Mouse (Mus musculus) embryonic facial prominence, embryonic 10.5 days (tissue): ENCODE measurements around the gene Dph3. TPM values are rescaled to one million over a fixed set of nuclear protein-coding genes. Genes with fewer than 3 reads are reported as not detected.
A peak's percentile ranks its signal among the peaks of the same experiment; 100 is the strongest.

Experiments used
- DNase-seq: peaks from one replicate; pipeline ENCODE4 v3.0.0-alpha.2; 2017; ENCODE audit warnings: low spot score
- H3K27ac ChIP-seq: fragments of 300-500 bp; sonication (generic); replicated peaks from 2 replicates; pipeline ENCODE4 v1.5.1; 2016; ENCODE audit warnings: mild to moderate bottlenecking
- H3K27me3 ChIP-seq: fragments of 300-500 bp; sonication (generic); replicated peaks from 2 replicates; pipeline ENCODE4 v1.6.1; 2016; ENCODE audit warnings: low read depth, mild to moderate bottlenecking; ENCODE audit not compliant: poor library complexity, severe bottlenecking
- H3K36me3 ChIP-seq: fragments of 300-500 bp; sonication (generic); replicated peaks from 2 replicates; pipeline ENCODE4 v1.6.1; 2016; ENCODE audit warnings: mild to moderate bottlenecking, moderate library complexity
- H3K4me1 ChIP-seq: fragments of 300-500 bp; sonication (generic); 2 replicates; pipeline ENCODE4 v1.6.1; 2016
- H3K4me3 ChIP-seq: fragments of 300-500 bp; sonication (generic); 2 replicates; pipeline ENCODE4 v1.5.1; 2016; ENCODE audit warnings: mild to moderate bottlenecking, moderate library complexity
- H3K9me3 ChIP-seq: fragments of 300-500 bp; sonication (generic); 2 replicates; pipeline ENCODE4 v1.6.1; 2016; ENCODE audit warnings: mild to moderate bottlenecking
- WGBS: fragments of 180-500 bp; shearing (Covaris S2); methylation state at CpG from one replicate; pipeline ENCODE4 v1.1.7; 2016; 5-methylcytosine and 5-hydroxymethylcytosine counted together
- polyA plus RNA-seq: library from polyadenylated mRNA; unstranded; fragments of >200 nt; fragmentation: Nextera tagmentation; extraction: Ambion mirVana; gene quantifications from 2 replicates; pipeline ENCODE4 v1.2.1, GENCODE M21; 2016

The Dph3 gene
- polyA plus RNA-seq, 1 experiment from 2014 or later, result 98.8 TPM

GRCm38 (mm10) chr14:32081026-32081425, 4.5 kb downstream of the Dph3 start:
- H3K27me3 ChIP-seq, result no peaks in the 10 kb centered on the region
- peaks cover 30% of the 10 kb centered on the region for H3K36me3 ChIP-seq
- 89% methylated on average over 10 of the region's 10 CpGs for WGBS
- no peak for DNase-seq
- no peak overlapping the region for H3K4me3 ChIP-seq
- peaks cover 12% of the 10 kb centered on the region for H3K4me1 ChIP-seq
- H3K27ac ChIP-seq, result no peak overlapping the region
- no peaks in the 10 kb centered on the region for H3K9me3 ChIP-seq

GRCm38 (mm10) chr14:32076896-32077575, 8.5 kb downstream of the Dph3 start:
- Histone ChIP-seq H3K4me3 (no peak overlapping the region), H3K9me3 (no peaks in the 10 kb centered on the region), H3K36me3 (peaks cover 19% of the 10 kb centered on the region), H3K4me1 (peaks cover 15% of the 10 kb centered on the region), H3K27me3 (no peaks in the 10 kb centered on the region), H3K27ac (no peak overlapping the region)
- WGBS, result 46% methylated on average over 8 of the region's 8 CpGs
- peak; percentile 80 for DNase-seq

GRCm38 (mm10) chr14:32073901-32074300, 11.6 kb downstream of the Dph3 start:
- H3K27me3 ChIP-seq, result no peaks in the 10 kb centered on the region
- H3K27ac ChIP-seq, result peak overlapping the region; percentile 24; the same call in 1 of the 2 replicates
- 56% methylated on average over 7 of the region's 7 CpGs for WGBS
- no peak for DNase-seq
- H3K4me3 ChIP-seq, result no peak overlapping the region
- no peaks in the 10 kb centered on the region for H3K9me3 ChIP-seq
- H3K36me3 ChIP-seq, result no peaks in the 10 kb centered on the region; the same call in 1 of the 2 replicates
- peaks cover 15% of the 10 kb centered on the region for H3K4me1 ChIP-seq

GRCm38 (mm10) chr14:32073211-32073685, 12.3 kb downstream of the Dph3 start:
- Histone ChIP-seq H3K4me1 (peaks cover 15% of the 10 kb centered on the region), H3K36me3 (no peaks in the 10 kb centered on the region; the same call in 1 of the 2 replicates), H3K27ac (0 out of 2 replicates have a peak overlapping the region, but pooled peaks have one; percentile 24), H3K4me3 (no peak overlapping the region), H3K9me3 (no peaks in the 10 kb centered on the region), H3K27me3 (no peaks in the 10 kb centered on the region)
- no peak for DNase-seq
- WGBS, result 60% methylated on average over 8 of the region's 8 CpGs

- H3K36me3 ChIP-seq, result no peaks in the 10 kb centered on the region
- no peak overlapping the region for H3K27ac ChIP-seq
- no peak for DNase-seq
- H3K9me3 ChIP-seq, result no peaks in the 10 kb centered on the region
- H3K27me3 ChIP-seq, result no peaks in the 10 kb centered on the region
- H3K4me1 ChIP-seq, result peaks cover 15% of the 10 kb centered on the region
- no peak overlapping the region for H3K4me3 ChIP-seq
These were observed 12.7 kb downstream of the Dph3 start for GRCm38 (mm10) chr14:32072807-32073206.

GRCm38 (mm10) chr14:32061398-32061797, 24.1 kb downstream of the Dph3 start:
- Histone ChIP-seq H3K9me3 (peaks cover 8% of the 10 kb centered on the region; the same call in 1 of the 2 replicates), H3K4me3 (no peak overlapping the region), H3K4me1 (no peaks in the 10 kb centered on the region; the same call in 1 of the 2 replicates), H3K27me3 (no peaks in the 10 kb centered on the region), H3K27ac (no peak overlapping the region), H3K36me3 (no peaks in the 10 kb centered on the region)
- no peak for DNase-seq
- WGBS, result 88% methylated on average over 4 of the region's 4 CpGs

- WGBS, result 86% methylated on average over 4 of the region's 4 CpGs
- Histone ChIP-seq H3K27me3 (no peaks in the 10 kb centered on the region), H3K9me3 (no peaks in the 10 kb centered on the region), H3K4me1 (peaks cover 22% of the 10 kb centered on the region), H3K36me3 (no peaks in the 10 kb centered on the region), H3K4me3 (no peak overlapping the region), H3K27ac (no peak overlapping the region)
- no peak for DNase-seq
These were observed 27.9 kb downstream of the Dph3 start for GRCm38 (mm10) chr14:32057664-32058063.

GRCm38 (mm10) chr14:32056675-32057074, 28.9 kb downstream of the Dph3 start:
- Histone ChIP-seq H3K36me3 (no peaks in the 10 kb centered on the region), H3K4me1 (peaks cover 22% of the 10 kb centered on the region), H3K9me3 (no peaks in the 10 kb centered on the region), H3K27me3 (no peaks in the 10 kb centered on the region), H3K27ac (no peak overlapping the region), H3K4me3 (no peak overlapping the region)
- 91% methylated on average over 2 of the region's 2 CpGs for WGBS
- DNase-seq, result no peak

- Histone ChIP-seq H3K4me1 (peaks cover 22% of the 10 kb centered on the region), H3K27me3 (no peaks in the 10 kb centered on the region), H3K36me3 (no peaks in the 10 kb centered on the region), H3K4me3 (no peak overlapping the region), H3K9me3 (no peaks in the 10 kb centered on the region), H3K27ac (no peak overlapping the region; the same call in 1 of the 2 replicates)
- 71% methylated on average over 8 of the region's 8 CpGs for WGBS
- DNase-seq, result no peak
These were observed 29.7 kb downstream of the Dph3 start for GRCm38 (mm10) chr14:32055781-32056180.

GRCm38 (mm10) chr14:32054788-32055187, 30.7 kb downstream of the Dph3 start:
- Histone ChIP-seq H3K4me1 (peaks cover 22% of the 10 kb centered on the region), H3K4me3 (no peak overlapping the region), H3K36me3 (no peaks in the 10 kb centered on the region), H3K9me3 (no peaks in the 10 kb centered on the region), H3K27ac (no peak overlapping the region), H3K27me3 (no peaks in the 10 kb centered on the region)
- no peak for DNase-seq
- WGBS, result 67% methylated on average over 10 of the region's 10 CpGs

GRCm38 (mm10) chr14:32053895-32054294, 31.6 kb downstream of the Dph3 start:
- Histone ChIP-seq H3K4me3 (no peak overlapping the region), H3K4me1 (peaks cover 22% of the 10 kb centered on the region), H3K27me3 (no peaks in the 10 kb centered on the region), H3K27ac (no peak overlapping the region), H3K36me3 (no peaks in the 10 kb centered on the region), H3K9me3 (no peaks in the 10 kb centered on the region)
- DNase-seq, result no peak
- WGBS, result 81% methylated on average over 5 of the region's 5 CpGs

GRCm38 (mm10) chr14:32050171-32050570, 35.4 kb downstream of the Dph3 start:
- WGBS, result 84% methylated on average over 6 of the region's 6 CpGs
- Histone ChIP-seq H3K9me3 (no peaks in the 10 kb centered on the region), H3K4me3 (no peak overlapping the region), H3K4me1 (peaks cover 15% of the 10 kb centered on the region), H3K27me3 (no peaks in the 10 kb centered on the region), H3K36me3 (no peaks in the 10 kb centered on the region), H3K27ac (no peak overlapping the region)
- DNase-seq, result no peak

GRCm38 (mm10) chr14:32046357-32046756, 39.2 kb downstream of the Dph3 start:
- no peak overlapping the region for H3K4me3 ChIP-seq
- no peaks in the 10 kb centered on the region for H3K27me3 ChIP-seq
- WGBS, result 77% methylated on average over 8 of the region's 8 CpGs
- no peaks in the 10 kb centered on the region for H3K9me3 ChIP-seq
- DNase-seq, result no peak
- H3K4me1 ChIP-seq, result 0 out of 2 replicates have a peak, but pooled peaks cover 5% of the 10 kb centered on the region
- H3K27ac ChIP-seq, result peak overlapping the region; percentile 30
- no peaks in the 10 kb centered on the region for H3K36me3 ChIP-seq
